Mouse (Mus musculus): Measurements from ENCODE around the gene Rab3a. TPM values are rescaled to one million over a fixed set of nuclear protein-coding genes. Genes with fewer than 3 reads are reported as not detected.

The Rab3a gene
- total RNA-seq, 1 experiment: 4.3 TPM

DNA sequence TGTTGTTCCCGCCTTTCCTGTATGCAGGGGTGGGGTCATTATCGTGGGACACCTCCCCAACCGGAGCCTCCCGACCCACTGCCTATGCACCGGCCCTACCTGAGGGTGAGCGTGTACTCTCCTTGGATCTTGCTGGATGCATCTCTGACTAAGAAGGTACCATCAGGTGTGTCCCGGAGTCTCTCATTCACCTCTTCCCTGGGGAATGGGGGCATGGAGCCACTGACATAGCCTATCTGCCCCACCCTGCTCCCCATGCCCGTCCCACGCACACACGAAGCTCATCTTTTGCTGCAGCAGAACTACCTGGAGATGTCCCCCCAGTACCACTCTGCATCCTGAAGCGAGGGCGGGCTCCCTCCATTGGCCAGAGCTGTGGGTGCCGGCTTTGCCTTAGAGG lies 16.3 kb downstream of the Rab3a start:
- Histone ChIP-seq H3K4me1 (ENCODE audit: control insufficient read depth in 2 of 2, insufficient read depth in 2 of 2, low read length in 2 of 2, poor library complexity in 1 of 2) (peaks cover 2 to 36% of the 10 kb centered on the region in 2 experiments; a peak in 3 of 4 replicates), H3K36me3 (ENCODE audit: control insufficient read depth, insufficient read depth, low read length, poor library complexity, severe bottlenecking) (peaks cover 29% of the 10 kb centered on the region; the same call in 1 of the 2 replicates), H3K4me3 (ENCODE audit: insufficient read depth in 1 of 2, low read depth in 1 of 2, low read length in 2 of 2, poor library complexity in 1 of 2, severe bottlenecking in 1 of 2) (no peak overlapping the region), H3K9me3 (ENCODE audit: control insufficient read depth, insufficient read depth, low read depth, low read length) (no peaks in the 10 kb centered on the region), H3K9ac (ENCODE audit: insufficient read depth, low read depth, low read length, poor library complexity, severe bottlenecking) (no peak overlapping the region), H3K27ac (ENCODE audit: insufficient read depth, low read depth, low read length, poor library complexity, severe bottlenecking) (no peak overlapping the region)
- DNase-seq (ENCODE audit: low read depth, low spot score): no peak
- TF ChIP-seq CHD2 (IDR thresholded peaks at IDR 0.05; ENCODE audit: low read depth, low read length) (no peak), MAFK (IDR thresholded peaks at IDR 0.05; ENCODE audit: insufficient read depth, low read depth, low read length) (no peak), ZC3H11A (IDR thresholded peaks at IDR 0.05; ENCODE audit: borderline replicate concordance, low read depth, low read length) (no peak), ZNF384 (IDR thresholded peaks at IDR 0.05; ENCODE audit: low read depth, low read length) (no peak), HCFC1 (IDR thresholded peaks at IDR 0.05; ENCODE audit: borderline replicate concordance, insufficient read depth, low read length) (no peak)
- in situ Hi-C loops (cut with MboI; ENCODE audit: low sequenced_read_pairs in 2 of 2, unreplicated experiment in 2 of 2): no loop called here

DNA sequence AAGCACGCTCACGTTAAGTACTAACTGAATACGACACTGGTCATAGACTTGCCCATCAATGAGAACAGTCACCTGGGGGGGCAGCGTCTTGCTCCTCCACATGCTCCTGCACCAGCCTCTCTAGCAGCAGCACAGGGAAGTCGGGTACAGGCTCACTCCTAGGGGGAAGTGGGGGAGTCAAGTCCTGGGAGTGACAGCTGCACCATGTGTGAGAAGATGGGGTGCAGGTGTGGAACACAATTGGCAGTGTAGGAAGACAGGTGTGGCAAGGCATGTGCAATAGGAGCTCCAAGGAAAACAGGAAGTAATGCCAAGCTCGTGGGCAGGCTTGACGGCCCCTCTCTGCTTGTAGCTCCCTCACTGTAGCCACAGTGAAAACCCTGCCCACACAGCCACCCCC lies 16.7 kb downstream of the Rab3a start:
- TF ChIP-seq HCFC1 (IDR thresholded peaks at IDR 0.05; ENCODE audit: borderline replicate concordance, insufficient read depth, low read length) (no peak), MAFK (IDR thresholded peaks at IDR 0.05; ENCODE audit: insufficient read depth, low read depth, low read length) (no peak)
- Histone ChIP-seq H3K9me3 (ENCODE audit: control insufficient read depth, insufficient read depth, low read depth, low read length) (no peaks in the 10 kb centered on the region), H3K36me3 (ENCODE audit: control insufficient read depth, insufficient read depth, low read length, poor library complexity, severe bottlenecking) (peaks cover 29% of the 10 kb centered on the region; the same call in 1 of the 2 replicates), H3K27ac (ENCODE audit: insufficient read depth, low read depth, low read length, poor library complexity, severe bottlenecking) (no peak overlapping the region), H3K9ac (ENCODE audit: insufficient read depth, low read depth, low read length, poor library complexity, severe bottlenecking) (no peak overlapping the region), H3K4me1 (ENCODE audit: control insufficient read depth in 2 of 2, insufficient read depth in 2 of 2, low read length in 2 of 2, poor library complexity in 1 of 2) (peaks cover 2 to 37% of the 10 kb centered on the region in 2 experiments; a peak in 3 of 4 replicates), H3K4me3 (ENCODE audit: insufficient read depth in 1 of 2, low read depth in 1 of 2, low read length in 2 of 2, poor library complexity in 1 of 2, severe bottlenecking in 1 of 2) (no peak overlapping the region)
- in situ Hi-C loops (cut with MboI; ENCODE audit: low sequenced_read_pairs in 2 of 2, unreplicated experiment in 2 of 2): no loop called here
- no peak for DNase-seq (ENCODE audit: low read depth, low spot score)

DNA sequence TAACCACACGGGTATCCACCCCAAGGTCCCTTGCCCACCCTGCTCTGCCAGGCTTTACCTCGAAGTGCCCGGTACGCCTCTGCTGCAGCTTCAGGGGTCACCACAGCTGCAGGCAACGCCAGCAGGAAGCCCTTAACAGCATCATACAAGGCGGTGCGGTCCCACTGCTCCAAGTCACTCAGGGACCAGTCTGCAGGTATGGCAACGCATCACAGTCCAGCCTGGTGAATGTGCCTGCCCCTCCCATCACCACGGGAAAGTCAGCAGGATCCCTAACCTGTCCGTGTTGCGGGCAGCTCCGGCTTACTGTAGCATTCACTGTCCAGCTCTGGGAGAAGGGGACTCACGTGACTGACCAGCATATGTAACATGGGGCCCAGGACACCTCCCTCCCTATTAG lies 17.6 kb downstream of the Rab3a start:
- TF ChIP-seq HCFC1 (IDR thresholded peaks at IDR 0.05; ENCODE audit: borderline replicate concordance, insufficient read depth, low read length): no peak
- no peak for TF ChIP-seq MAFK (IDR thresholded peaks at IDR 0.05; ENCODE audit: insufficient read depth, low read depth, low read length)
- no peak for TF ChIP-seq ZC3H11A (IDR thresholded peaks at IDR 0.05; ENCODE audit: borderline replicate concordance, low read depth, low read length)
- TF ChIP-seq ZNF384 (IDR thresholded peaks at IDR 0.05; ENCODE audit: low read depth, low read length): no peak
- TF ChIP-seq CHD2 (IDR thresholded peaks at IDR 0.05; ENCODE audit: low read depth, low read length): no peak
- H3K27ac ChIP-seq (ENCODE audit: insufficient read depth, low read depth, low read length, poor library complexity, severe bottlenecking): no peak overlapping the region
- no peak overlapping the region for H3K9ac ChIP-seq (ENCODE audit: insufficient read depth, low read depth, low read length, poor library complexity, severe bottlenecking)
- H3K4me3 ChIP-seq (ENCODE audit: insufficient read depth in 1 of 2, low read depth in 1 of 2, low read length in 2 of 2, poor library complexity in 1 of 2, severe bottlenecking in 1 of 2): no peak overlapping the region
- DNase-seq (ENCODE audit: low read depth, low spot score): no peak
- peaks cover 2 to 35% of the 10 kb centered on the region in 2 experiments; a peak in 3 of 4 replicates for H3K4me1 ChIP-seq (ENCODE audit: control insufficient read depth in 2 of 2, insufficient read depth in 2 of 2, low read length in 2 of 2, poor library complexity in 1 of 2)
- in situ Hi-C loops (cut with MboI; ENCODE audit: low sequenced_read_pairs in 2 of 2, unreplicated experiment in 2 of 2): no loop called here
- peaks cover 29% of the 10 kb centered on the region; the same call in 1 of the 2 replicates for H3K36me3 ChIP-seq (ENCODE audit: control insufficient read depth, insufficient read depth, low read length, poor library complexity, severe bottlenecking)
- H3K9me3 ChIP-seq (ENCODE audit: control insufficient read depth, insufficient read depth, low read depth, low read length): no peaks in the 10 kb centered on the region

DNA sequence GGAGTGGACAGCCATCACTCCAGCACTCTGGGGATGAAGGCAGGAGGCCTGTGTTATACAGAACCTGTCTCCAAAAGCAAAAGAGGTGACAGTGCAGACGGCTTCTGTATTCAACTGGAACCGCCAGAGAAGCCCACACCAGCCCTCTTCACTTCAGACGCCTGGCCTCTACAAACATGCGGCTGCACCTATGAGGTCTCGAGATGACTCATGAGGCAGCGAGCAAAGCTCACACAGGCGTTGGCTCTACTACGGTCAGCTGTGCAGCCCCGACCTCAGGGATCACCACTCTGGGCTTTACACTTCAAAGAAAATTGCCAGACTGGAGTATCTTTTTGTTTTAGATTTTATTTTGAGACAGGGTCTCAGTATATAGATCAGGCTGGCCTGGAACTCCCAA lies 18.4 kb downstream of the Rab3a start:
- Histone ChIP-seq H3K4me1 (ENCODE audit: control insufficient read depth in 2 of 2, insufficient read depth in 2 of 2, low read length in 2 of 2, poor library complexity in 1 of 2) (peaks cover 4 to 33% of the 10 kb centered on the region in 2 experiments; a peak in 2 of 4 replicates), H3K4me3 (ENCODE audit: insufficient read depth in 1 of 2, low read depth in 1 of 2, low read length in 2 of 2, poor library complexity in 1 of 2, severe bottlenecking in 1 of 2) (no peak overlapping the region), H3K9ac (ENCODE audit: insufficient read depth, low read depth, low read length, poor library complexity, severe bottlenecking) (no peak overlapping the region), H3K27ac (ENCODE audit: insufficient read depth, low read depth, low read length, poor library complexity, severe bottlenecking) (no peak overlapping the region), H3K36me3 (ENCODE audit: control insufficient read depth, insufficient read depth, low read length, poor library complexity, severe bottlenecking) (peaks cover 29% of the 10 kb centered on the region; the same call in 1 of the 2 replicates), H3K9me3 (ENCODE audit: control insufficient read depth, insufficient read depth, low read depth, low read length) (no peaks in the 10 kb centered on the region)
- no peak for DNase-seq (ENCODE audit: low read depth, low spot score)
- no peak for TF ChIP-seq HCFC1 (IDR thresholded peaks at IDR 0.05; ENCODE audit: borderline replicate concordance, insufficient read depth, low read length)
- no peak for TF ChIP-seq ZNF384 (IDR thresholded peaks at IDR 0.05; ENCODE audit: low read depth, low read length)
- TF ChIP-seq CHD2 (IDR thresholded peaks at IDR 0.05; ENCODE audit: low read depth, low read length): no peak
- no peak for TF ChIP-seq ZC3H11A (IDR thresholded peaks at IDR 0.05; ENCODE audit: borderline replicate concordance, low read depth, low read length)
- no peak for TF ChIP-seq MAFK (IDR thresholded peaks at IDR 0.05; ENCODE audit: insufficient read depth, low read depth, low read length)
- in situ Hi-C loops (cut with MboI; ENCODE audit: low sequenced_read_pairs in 2 of 2, unreplicated experiment in 2 of 2): no loop called here

DNA sequence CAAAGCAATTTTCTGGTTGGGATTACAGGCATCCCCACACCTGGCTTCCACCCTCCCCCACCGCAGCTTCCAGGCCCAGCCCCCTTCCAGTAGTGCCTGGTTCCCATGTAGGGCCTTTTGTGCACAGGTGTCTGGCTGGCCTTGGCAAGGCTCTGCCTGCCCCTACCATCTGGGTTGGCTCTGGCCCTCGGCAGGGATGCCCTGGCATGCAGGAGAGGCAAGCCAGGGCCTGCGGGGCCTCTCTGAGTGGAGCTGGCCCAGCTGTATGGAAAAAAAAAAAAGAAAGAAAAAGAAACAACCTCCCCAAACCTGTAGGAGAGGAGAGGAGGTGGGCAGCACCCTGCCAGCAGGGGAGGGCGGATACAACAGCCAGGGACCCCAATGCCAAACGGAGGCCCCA lies 18.9 kb downstream of the Rab3a start:
- no peak for DNase-seq (ENCODE audit: low read depth, low spot score)
- in situ Hi-C loops (cut with MboI; ENCODE audit: low sequenced_read_pairs in 2 of 2, unreplicated experiment in 2 of 2): no loop called here
- TF ChIP-seq CHD2 (IDR thresholded peaks at IDR 0.05; ENCODE audit: low read depth, low read length) (no peak), MAFK (IDR thresholded peaks at IDR 0.05; ENCODE audit: insufficient read depth, low read depth, low read length) (no peak)
- Histone ChIP-seq H3K4me3 (ENCODE audit: insufficient read depth in 1 of 2, low read depth in 1 of 2, low read length in 2 of 2, poor library complexity in 1 of 2, severe bottlenecking in 1 of 2) (no peak overlapping the region), H3K4me1 (ENCODE audit: control insufficient read depth in 2 of 2, insufficient read depth in 2 of 2, low read length in 2 of 2, poor library complexity in 1 of 2) (peaks cover 4 to 35% of the 10 kb centered on the region in 2 experiments; a peak in 2 of 4 replicates), H3K27ac (ENCODE audit: insufficient read depth, low read depth, low read length, poor library complexity, severe bottlenecking) (no peak overlapping the region), H3K9me3 (ENCODE audit: control insufficient read depth, insufficient read depth, low read depth, low read length) (no peaks in the 10 kb centered on the region), H3K9ac (ENCODE audit: insufficient read depth, low read depth, low read length, poor library complexity, severe bottlenecking) (no peak overlapping the region), H3K36me3 (ENCODE audit: control insufficient read depth, insufficient read depth, low read length, poor library complexity, severe bottlenecking) (peaks cover 28% of the 10 kb centered on the region; the same call in 1 of the 2 replicates)
